20 mouse cellular contexts compared by ENCODE assay signal in the genomic region with DNA sequence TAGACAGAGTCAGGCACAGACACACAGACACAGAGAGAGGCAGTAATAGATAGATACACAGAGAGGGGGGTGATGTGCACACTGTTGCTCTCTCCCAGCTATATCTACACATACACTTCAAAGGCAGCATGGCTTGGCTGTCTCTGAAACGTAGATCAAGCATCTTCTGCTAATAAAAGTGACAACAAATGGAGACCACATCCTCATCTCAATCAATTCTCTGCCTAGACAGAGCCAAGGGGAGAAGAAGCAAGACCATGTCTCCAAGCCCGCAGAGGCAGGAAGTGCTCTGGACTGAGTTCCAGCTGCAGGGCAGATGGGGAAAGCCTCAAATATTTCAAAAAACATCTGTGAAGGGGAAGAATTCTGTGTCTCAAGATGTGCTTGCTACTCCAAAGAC.
"Had no signal": no experiment of that assay in that cellular context is flagged by ENCODE, and none has a peak within 500 bp of the region (broad histone marks: within the 10 kb centered on the region; RNA-seq: fewer than 3 reads in every experiment).

No protein-coding gene starts in this region.

- H3K9ac ChIP-seq: limb, embryonic 13.5 days; liver, embryonic 12.5 days; liver, embryonic 15.5 days; lung, embryonic 15.5 days; midbrain, embryonic 13.5 days had no signal

- H3K27me3 ChIP-seq: limb, embryonic 13.5 days; liver, embryonic 12.5 days; liver, embryonic 15.5 days; lung, embryonic 15.5 days; megakaryocyte, embryonic 14.5 days; midbrain, embryonic 13.5 days had no signal

- H3K4me3 ChIP-seq: limb, embryonic 10.5 days; limb, embryonic 13.5 days; liver, embryonic 12.5 days; liver, embryonic 15.5 days; lung, embryonic 15.5 days; megakaryocyte, embryonic 14.5 days; midbrain, embryonic 10.5 days; midbrain, embryonic 13.5 days; myocyte had no signal

- H3K9me3 ChIP-seq: limb, embryonic 10.5 days; limb, embryonic 13.5 days; liver, embryonic 12.5 days; liver, embryonic 15.5 days; lung, embryonic 15.5 days; megakaryocyte, embryonic 14.5 days; midbrain, embryonic 10.5 days; midbrain, embryonic 13.5 days had no signal

- H3K27ac ChIP-seq: limb, embryonic 10.5 days; limb, embryonic 13.5 days; liver, embryonic 12.5 days; liver, embryonic 15.5 days; lung, embryonic 15.5 days; midbrain, embryonic 10.5 days; midbrain, embryonic 13.5 days; stomach, postnatal 0 days had no signal

- DNase-seq: kidney, adult 18-20 months; kidney, adult 9 months; kidney, postnatal 14 days; kidney, postnatal 4 days; liver; lung, adult 18-20 months; lung, postnatal 10 days; lung, postnatal 36 days; right cerebral cortex, postnatal 4 days had no signal

- H3K4me1 ChIP-seq: limb, embryonic 10.5 days; liver, embryonic 12.5 days; liver, embryonic 15.5 days; lung, embryonic 15.5 days; megakaryocyte, embryonic 14.5 days; midbrain, embryonic 10.5 days; midbrain, embryonic 13.5 days had no signal

- ATAC-seq: liver, embryonic 12.5 days; midbrain, embryonic 13.5 days; midbrain, embryonic 16.5 days had no signal

- H3K36me3 ChIP-seq: limb, embryonic 10.5 days; limb, embryonic 13.5 days; liver, embryonic 12.5 days; liver, embryonic 15.5 days; lung, embryonic 15.5 days; midbrain, embryonic 10.5 days; midbrain, embryonic 13.5 days had no signal

- H3K4me2 ChIP-seq: limb, embryonic 13.5 days; liver, embryonic 12.5 days; liver, embryonic 15.5 days; lung, embryonic 15.5 days; midbrain, embryonic 13.5 days had no signal
